Mouse (Mus musculus): ENCODE results near the gene Prrc2b.
A peak's percentile ranks its signal among the peaks of the same experiment; 100 is the strongest.

Gene Prrc2b

DNA sequence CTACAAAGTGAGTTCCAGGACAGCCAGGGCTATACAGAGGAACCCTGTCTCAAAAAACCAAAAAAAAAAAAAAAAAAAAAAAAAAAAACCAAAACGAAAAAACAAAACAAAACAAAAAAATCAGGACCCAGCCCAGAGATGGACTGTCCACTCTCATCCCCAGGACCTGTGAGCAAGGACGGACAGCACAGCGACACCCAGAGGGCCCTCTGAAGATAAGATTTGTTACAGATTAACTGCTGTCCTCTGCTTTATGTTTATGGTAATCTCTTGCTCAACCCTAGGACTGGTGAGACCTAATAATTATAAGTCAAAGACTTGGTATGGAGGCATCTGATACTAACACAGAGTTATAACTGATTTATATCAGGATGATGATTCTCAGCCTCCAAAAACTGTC, 124.9 kb downstream of the Prrc2b start:
- no peak for DNase-seq (ENCODE audit: low read depth, low spot score)

DNA sequence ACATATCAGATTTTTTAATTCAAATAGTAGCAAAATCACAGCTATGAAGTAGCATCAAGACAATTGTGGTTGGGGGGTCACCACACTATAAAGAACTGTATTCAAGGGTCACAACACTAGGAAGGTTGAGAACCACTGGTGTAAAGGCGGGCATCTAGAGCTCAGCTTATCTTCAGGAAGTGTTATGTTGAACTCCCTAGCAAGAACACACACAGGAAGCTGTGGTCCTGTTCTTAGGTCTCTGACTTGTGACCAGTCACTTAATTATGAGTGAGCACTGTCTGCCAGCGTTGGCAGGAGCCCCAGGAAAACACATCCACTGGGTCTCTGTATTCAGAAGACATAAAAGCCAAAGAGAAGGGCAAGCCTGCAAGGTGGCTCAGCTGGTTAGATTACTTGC, 131.4 kb downstream of the Prrc2b start:
- DNase-seq (ENCODE audit: low read depth, low spot score): no peak

DNA sequence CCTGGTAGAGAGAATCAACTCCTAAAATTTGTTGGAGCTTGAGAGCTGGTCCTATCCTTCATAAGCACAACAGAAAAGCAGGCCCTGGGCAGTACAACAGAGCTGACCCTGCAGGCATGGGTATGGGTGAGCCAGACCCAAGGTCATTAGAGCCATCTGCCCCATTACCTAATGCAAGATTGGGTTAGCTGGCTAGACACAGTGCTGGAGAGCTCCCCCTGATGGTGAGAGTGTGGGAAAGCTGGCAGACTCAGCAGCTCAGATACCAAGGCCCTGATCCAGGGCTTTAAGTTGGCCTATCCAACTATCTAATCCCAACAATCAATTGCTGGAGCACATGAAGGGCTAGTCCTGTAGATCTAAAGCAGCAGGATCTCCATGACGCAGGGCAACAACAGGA, 131.8 kb downstream of the Prrc2b start:
- peak; percentile 62 for DNase-seq (ENCODE audit: low read depth, low spot score)

DNA sequence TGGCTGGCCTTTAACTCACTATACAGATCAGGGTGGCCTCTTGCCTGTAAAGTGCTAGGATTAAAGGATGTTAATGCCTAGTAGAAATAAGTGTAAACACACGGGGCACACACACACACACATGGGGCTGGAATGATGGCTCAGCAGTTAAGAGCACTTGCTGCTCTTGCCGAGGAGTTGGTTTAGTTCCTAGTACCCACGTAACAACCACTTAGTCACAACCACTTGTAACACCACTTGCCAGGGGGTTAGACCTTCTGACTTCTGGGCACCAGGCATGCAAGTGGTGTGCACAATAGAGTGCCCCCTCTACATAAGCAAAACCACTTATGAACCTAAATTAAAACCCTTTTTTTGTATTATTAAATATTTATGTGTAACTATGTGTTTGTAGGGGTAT, 133.1 kb downstream of the Prrc2b start:
- no peak for DNase-seq (ENCODE audit: low read depth, low spot score)

Data from mesoderm, embryonic 11.5 days (tissue).